Mouse (Mus musculus): ENCODE measurements around the gene Bcor.

GRCm38 (mm10) chrX:12079309-12080094 is 80.7 kb downstream of the Bcor start:
- TF ChIP-seq CTCF (IDR thresholded peaks at IDR 0.05; ENCODE audit: low read depth) (no peak), EP300 (IDR thresholded peaks at IDR 0.05; ENCODE audit: low read depth) (no peak)

Measured in liver, postnatal 0 days (tissue).